Mouse (Mus musculus) liver, adult 2 months (tissue): ENCODE measurements at regions not wholly inside any gene's neighbourhood (a gene's known extent, or its start where the extent isn't known, plus 50 kb on each side); places are given as distances from the start of the nearest gene placed in this dataset.
A peak's percentile ranks its signal among the peaks of the same experiment; 100 is the strongest.

Experiments
- DNase-seq: peaks from one replicate; pipeline ENCODE4 v3.0.0-alpha.2; 2011; ENCODE audit warnings: low read depth, low spot score; ENCODE audit errors: extremely low read depth
- H3K27ac ChIP-seq: fragments of 200-500 bp; replicated peaks from 2 replicates; pipeline ENCODE4 v1.5.1; 2012; ENCODE audit warnings: low read depth, mild to moderate bottlenecking, control low read depth, inconsistent platforms, low read length; ENCODE audit not compliant: insufficient read depth
- H3K27me3 ChIP-seq: fragments of 200-500 bp; 2 replicates; pipeline ENCODE4 v1.6.1; 2012; ENCODE audit warnings: mild to moderate bottlenecking, moderate library complexity, low read length, inconsistent platforms; ENCODE audit not compliant: control insufficient read depth, insufficient read depth
- H3K36me3 ChIP-seq: fragments of 200-500 bp; 2 replicates; pipeline ENCODE4 v1.6.1; 2012; ENCODE audit warnings: low read length, inconsistent platforms; ENCODE audit not compliant: control insufficient read depth, insufficient read depth
- H3K4me1 ChIP-seq: fragments of 200-500 bp; 2 replicates; pipeline ENCODE4 v1.6.1; 2011; ENCODE audit warnings: low read length; ENCODE audit not compliant: control insufficient read depth, insufficient read depth
- H3K4me3 ChIP-seq: fragments of 200-500 bp; 2 replicates; pipeline ENCODE4 v1.5.1; 2011; ENCODE audit warnings: low read depth, mild to moderate bottlenecking, control low read depth, low read length, moderate library complexity; ENCODE audit not compliant: insufficient read depth
- H3K79me2 ChIP-seq: fragments of 200-500 bp; 2 replicates; pipeline ENCODE4 v1.6.1; 2012; ENCODE audit warnings: inconsistent platforms, mild to moderate bottlenecking, low read length, moderate library complexity; ENCODE audit not compliant: control insufficient read depth, insufficient read depth
- H3K9ac ChIP-seq: fragments of 200-500 bp; 2 replicates; pipeline ENCODE4 v1.6.1; 2012; ENCODE audit warnings: low read depth, mild to moderate bottlenecking, control low read depth, inconsistent platforms, low read length
- CTCF ChIP-seq: fragments of 200-500 bp; IDR thresholded peaks from 2 replicates; pipeline ENCODE4 v1.5.1; 2011; ENCODE audit warnings: low read depth, low read length, control low read depth
- POLR2A ChIP-seq: fragments of 200-500 bp; IDR thresholded peaks from 2 replicates; pipeline ENCODE4 v1.6.1; 2011; ENCODE audit warnings: low read length, control low read depth; ENCODE audit not compliant: insufficient read depth; ENCODE audit errors: extremely low read depth
- WGBS: fragments of 180-500 bp; shearing (Covaris S2); methylation state at CpG from one replicate; pipeline ENCODE4 v1.1.7; 2018; 5-methylcytosine and 5-hydroxymethylcytosine counted together

GRCm38 (mm10) chr9:23027377-23028313 is 195.2 kb upstream of the Bmper start:
- TF ChIP-seq CTCF (peak; percentile 53; the same call in 1 of the 2 replicates), POLR2A (no peak)
- no peak overlapping the region for H3K4me3 ChIP-seq
- peak; percentile 45 for DNase-seq
- H3K27me3 ChIP-seq: no peaks in the 10 kb centered on the region
- H3K9ac ChIP-seq: no peak overlapping the region
- no peaks in the 10 kb centered on the region for H3K36me3 ChIP-seq
- H3K79me2 ChIP-seq: no peaks in the 10 kb centered on the region
- H3K4me1 ChIP-seq: no peaks in the 10 kb centered on the region
- 76% methylated on average over 9 of the region's 9 CpGs for WGBS
- H3K27ac ChIP-seq: no peak overlapping the region

DNA sequence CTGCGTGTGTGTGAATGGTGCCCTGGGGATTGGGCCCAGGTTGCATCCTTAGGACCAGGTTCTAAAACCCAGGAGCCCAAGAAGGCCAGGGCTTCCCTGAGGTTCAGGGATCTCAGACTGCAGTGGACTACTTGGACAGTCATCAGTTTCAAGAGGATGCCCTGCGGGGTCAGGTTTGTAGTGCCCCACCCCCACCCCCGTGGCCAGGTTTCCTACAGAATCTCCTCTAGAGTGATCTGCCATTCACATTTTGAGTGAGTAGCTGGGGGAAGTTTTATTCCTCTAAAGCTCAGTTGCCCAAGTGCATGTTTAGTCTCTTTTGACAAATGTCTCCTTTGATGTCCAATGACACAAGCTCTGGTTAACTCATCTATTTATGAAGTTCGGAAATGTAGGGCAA is 193.5 kb upstream of the Bmper start:
- no peaks in the 10 kb centered on the region for H3K36me3 ChIP-seq
- H3K4me3 ChIP-seq: no peak overlapping the region
- 79% methylated on average over 4 of the region's 4 CpGs for WGBS
- no peak overlapping the region for H3K9ac ChIP-seq
- H3K4me1 ChIP-seq: no peaks in the 10 kb centered on the region
- no peaks in the 10 kb centered on the region for H3K79me2 ChIP-seq
- TF ChIP-seq CTCF: no peak
- TF ChIP-seq POLR2A: no peak
- DNase-seq: no peak
- H3K27me3 ChIP-seq: no peaks in the 10 kb centered on the region
- peak overlapping the region; percentile 51; the same call in 1 of the 2 replicates for H3K27ac ChIP-seq

DNA sequence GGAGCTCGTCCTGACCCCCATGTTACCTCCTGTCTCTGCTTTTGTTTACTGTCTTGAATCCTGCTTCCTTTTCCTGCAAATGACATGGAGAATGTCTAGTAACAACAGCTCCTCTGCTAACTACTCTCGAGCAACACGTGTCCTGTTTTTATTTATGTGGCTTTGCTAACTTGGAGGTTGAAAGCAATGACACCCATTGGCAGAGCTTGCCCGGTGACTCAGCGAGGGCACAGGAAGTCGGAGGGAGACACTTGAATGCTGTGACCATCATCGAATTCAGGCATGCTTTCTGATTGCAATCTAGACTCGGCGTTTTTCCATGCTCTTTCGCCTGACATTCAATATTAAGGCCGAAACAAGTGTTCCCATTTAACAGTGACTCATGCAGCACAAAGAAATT is 192.7 kb upstream of the Bmper start:
- H3K79me2 ChIP-seq: no peaks in the 10 kb centered on the region
- H3K4me3 ChIP-seq: no peak overlapping the region
- H3K36me3 ChIP-seq: no peaks in the 10 kb centered on the region
- H3K9ac ChIP-seq: no peak overlapping the region
- H3K27ac ChIP-seq: peak overlapping the region; percentile 49; the same call in 1 of the 2 replicates
- 76% methylated on average over 11 of the region's 11 CpGs for WGBS
- no peak for TF ChIP-seq CTCF
- TF ChIP-seq POLR2A: no peak
- H3K27me3 ChIP-seq: no peaks in the 10 kb centered on the region
- no peaks in the 10 kb centered on the region; the same call in 1 of the 2 replicates for H3K4me1 ChIP-seq
- DNase-seq: no peak

DNA sequence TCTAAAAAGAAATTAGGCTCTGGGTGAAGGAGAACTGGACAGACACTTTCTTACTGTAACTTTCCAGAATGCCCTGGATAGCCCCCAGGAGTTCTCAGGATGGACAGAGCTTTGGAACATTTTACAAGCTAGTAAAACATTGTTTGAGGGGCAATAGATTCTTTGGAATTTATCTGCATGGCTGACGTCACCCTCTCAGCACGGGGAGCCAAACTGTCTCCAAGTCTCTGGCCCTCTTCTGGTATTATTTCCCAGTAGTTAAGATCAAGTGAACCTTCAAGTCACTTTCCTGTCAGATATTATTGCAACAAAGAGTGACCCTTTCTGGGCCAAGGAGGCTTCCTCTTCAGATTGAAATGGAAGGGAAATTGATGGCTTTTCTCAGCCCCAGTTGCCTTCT is 192.3 kb upstream of the Bmper start:
- 67% methylated on average over 2 of the region's 2 CpGs for WGBS
- H3K4me3 ChIP-seq: no peak overlapping the region
- peak overlapping the region; percentile 49; the same call in 1 of the 2 replicates for H3K27ac ChIP-seq
- TF ChIP-seq POLR2A: no peak
- no peak for TF ChIP-seq CTCF
- no peaks in the 10 kb centered on the region for H3K36me3 ChIP-seq
- no peak for DNase-seq
- H3K27me3 ChIP-seq: no peaks in the 10 kb centered on the region
- no peak overlapping the region for H3K9ac ChIP-seq
- no peaks in the 10 kb centered on the region; the same call in 1 of the 2 replicates for H3K4me1 ChIP-seq
- no peaks in the 10 kb centered on the region for H3K79me2 ChIP-seq

GRCm38 (mm10) chr9:23031916-23032315 is 191.0 kb upstream of the Bmper start:
- Histone ChIP-seq H3K36me3 (no peaks in the 10 kb centered on the region), H3K9ac (no peak overlapping the region), H3K27me3 (no peaks in the 10 kb centered on the region), H3K27ac (no peak overlapping the region), H3K4me3 (no peak overlapping the region), H3K79me2 (no peaks in the 10 kb centered on the region), H3K4me1 (no peaks in the 10 kb centered on the region; the same call in 1 of the 2 replicates)
- no peak for TF ChIP-seq CTCF
- TF ChIP-seq POLR2A: no peak
- DNase-seq: no peak
- WGBS: 67% methylated on average over 9 of the region's 9 CpGs

- no peak for DNase-seq
- TF ChIP-seq POLR2A (no peak), CTCF (no peak)
- Histone ChIP-seq H3K27me3 (no peaks in the 10 kb centered on the region), H3K36me3 (no peaks in the 10 kb centered on the region), H3K27ac (peak overlapping the region; percentile 59; the same call in 1 of the 2 replicates), H3K79me2 (no peaks in the 10 kb centered on the region), H3K9ac (no peak overlapping the region), H3K4me3 (no peak overlapping the region), H3K4me1 (no peaks in the 10 kb centered on the region; the same call in 1 of the 2 replicates)
- 64% methylated on average over 6 of the region's 6 CpGs for WGBS
These were observed 187.6 kb upstream of the Bmper start for GRCm38 (mm10) chr9:23035306-23035705.
